Mouse (Mus musculus): ENCODE data around the gene Tle2. TPM values are rescaled to one million over a fixed set of nuclear protein-coding genes. Genes with fewer than 3 reads are reported as not detected.
A peak's percentile ranks its signal among the peaks of the same experiment; 100 is the strongest.

Tle2 gene
- polyA plus RNA-seq, 1 experiment from 2014 or later, result 15.1 TPM

DNA sequence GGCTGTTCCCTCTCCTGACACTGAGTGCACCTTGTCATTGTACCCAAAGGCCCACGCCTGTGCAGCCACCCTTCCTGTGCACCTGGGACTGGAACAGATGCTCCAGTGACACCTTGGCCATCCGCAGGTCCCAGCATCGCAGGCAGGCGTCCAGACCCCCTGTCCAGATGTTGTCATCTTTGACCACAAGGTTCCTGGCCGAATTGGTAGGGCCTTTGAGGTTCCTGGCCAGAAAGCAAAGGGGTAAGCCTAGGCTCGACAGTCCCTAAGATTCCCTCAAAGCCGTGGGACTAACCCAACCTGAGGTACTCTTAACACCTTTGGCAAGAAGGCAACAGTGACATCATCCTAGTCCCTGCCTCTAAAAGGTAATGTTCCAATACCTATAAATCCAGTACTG is 18.3 kb downstream of the Tle2 start:
- peaks cover 5% of the 10 kb centered on the region; the same call in 1 of the 2 replicates for H3K36me3 ChIP-seq (ENCODE audit: poor library complexity, severe bottlenecking)
- no peaks in the 10 kb centered on the region for H3K9me3 ChIP-seq (replicated peaks)
- H3K27me3 ChIP-seq, result peaks cover 88% of the 10 kb centered on the region
- H3K4me3 ChIP-seq, result no peak overlapping the region
- peaks cover 24% of the 10 kb centered on the region for H3K4me1 ChIP-seq
- no peak overlapping the region for H3K9ac ChIP-seq
- no peak overlapping the region for H3K4me2 ChIP-seq
- ATAC-seq, result no peak
- no peak overlapping the region for H3K27ac ChIP-seq
- WGBS, result 79% methylated on average over 7 of the region's 7 CpGs

DNA sequence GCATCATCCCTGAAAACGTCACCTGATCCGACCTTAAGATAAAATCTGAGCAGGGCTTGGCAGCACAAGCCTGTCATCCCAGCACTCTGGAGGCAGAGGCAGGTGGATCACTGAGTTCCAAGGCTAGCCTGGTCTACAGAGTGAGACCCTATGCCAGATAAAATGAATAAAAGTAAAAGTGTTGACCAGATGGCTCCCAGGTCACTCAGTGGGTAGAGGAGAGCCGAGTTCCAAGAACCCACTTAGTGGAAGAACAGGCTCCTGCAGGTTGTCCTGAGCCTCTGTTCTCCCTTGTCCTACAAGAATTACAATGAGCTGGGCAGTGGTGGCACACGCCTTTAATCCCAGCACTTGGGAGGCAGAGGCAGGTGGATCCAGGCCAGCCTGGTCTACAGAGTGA is 18.9 kb downstream of the Tle2 start:
- no peaks in the 10 kb centered on the region for H3K36me3 ChIP-seq (ENCODE audit: poor library complexity, severe bottlenecking)
- ATAC-seq, result no peak
- H3K27me3 ChIP-seq, result peaks cover 89% of the 10 kb centered on the region
- H3K9ac ChIP-seq, result no peak overlapping the region
- no peak overlapping the region for H3K4me3 ChIP-seq
- peaks cover 28% of the 10 kb centered on the region for H3K4me1 ChIP-seq
- H3K27ac ChIP-seq, result no peak overlapping the region
- H3K9me3 ChIP-seq (replicated peaks), result no peaks in the 10 kb centered on the region
- WGBS, result 70% methylated on average over 4 of the region's 4 CpGs
- no peak overlapping the region for H3K4me2 ChIP-seq

DNA sequence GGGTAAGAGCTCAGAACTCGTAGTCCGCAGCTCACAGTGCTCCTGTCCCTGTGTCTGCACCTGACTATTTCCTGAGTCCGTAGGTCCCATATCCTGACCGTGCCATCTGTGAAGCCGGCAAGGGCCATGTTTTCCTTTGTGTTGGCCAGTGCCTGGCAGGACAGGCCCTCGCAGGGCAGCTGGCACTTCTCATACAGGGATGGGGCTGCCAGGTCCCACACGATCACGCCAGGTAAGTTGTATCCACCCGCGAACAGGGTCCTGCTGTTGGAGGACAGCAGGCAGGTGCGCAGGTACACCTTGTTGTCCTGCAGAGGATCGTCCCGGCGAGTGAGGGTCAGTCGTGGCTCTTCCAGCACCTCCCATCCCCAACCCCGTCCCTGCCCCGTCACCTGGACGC is 19.6 kb downstream of the Tle2 start:
- Histone ChIP-seq H3K27ac (no peak overlapping the region), H3K4me3 (no peak overlapping the region), H3K36me3 (ENCODE audit: poor library complexity, severe bottlenecking) (no peaks in the 10 kb centered on the region), H3K4me1 (peaks cover 28% of the 10 kb centered on the region), H3K9me3 (replicated peaks) (no peaks in the 10 kb centered on the region), H3K9ac (no peak overlapping the region), H3K4me2 (no peak overlapping the region), H3K27me3 (peaks cover 90% of the 10 kb centered on the region)
- 79% methylated on average over 18 of the region's 18 CpGs for WGBS
- no peak for ATAC-seq

DNA sequence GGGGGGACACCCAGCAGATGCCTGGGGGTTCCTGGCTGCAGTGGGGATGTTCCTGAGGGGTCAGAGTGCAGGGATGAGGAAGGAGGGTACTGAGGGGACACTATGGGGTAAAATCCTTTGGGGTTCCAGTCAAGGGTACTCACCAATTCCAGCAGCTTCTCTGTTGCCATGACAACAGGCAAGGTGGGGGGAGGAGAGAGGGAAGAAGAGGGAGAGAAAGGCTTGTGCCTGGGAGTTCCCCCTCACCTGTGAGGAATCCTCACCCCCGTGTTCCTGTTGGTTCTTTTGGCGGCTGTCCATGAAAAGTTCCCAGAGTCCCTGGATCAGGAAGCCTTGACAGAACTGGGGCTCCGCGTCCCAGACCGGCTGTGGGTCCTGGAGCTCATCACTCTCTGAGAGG is 21.2 kb downstream of the Tle2 start:
- peaks cover 90% of the 10 kb centered on the region for H3K27me3 ChIP-seq
- peaks cover 31% of the 10 kb centered on the region for H3K4me1 ChIP-seq
- no peak for ATAC-seq
- H3K4me2 ChIP-seq, result no peak overlapping the region
- 37% methylated on average over 5 of the region's 5 CpGs for WGBS
- H3K9me3 ChIP-seq (replicated peaks), result no peaks in the 10 kb centered on the region
- no peaks in the 10 kb centered on the region for H3K36me3 ChIP-seq (ENCODE audit: poor library complexity, severe bottlenecking)
- H3K9ac ChIP-seq, result no peak overlapping the region
- H3K4me3 ChIP-seq, result no peak overlapping the region
- no peak overlapping the region for H3K27ac ChIP-seq

DNA sequence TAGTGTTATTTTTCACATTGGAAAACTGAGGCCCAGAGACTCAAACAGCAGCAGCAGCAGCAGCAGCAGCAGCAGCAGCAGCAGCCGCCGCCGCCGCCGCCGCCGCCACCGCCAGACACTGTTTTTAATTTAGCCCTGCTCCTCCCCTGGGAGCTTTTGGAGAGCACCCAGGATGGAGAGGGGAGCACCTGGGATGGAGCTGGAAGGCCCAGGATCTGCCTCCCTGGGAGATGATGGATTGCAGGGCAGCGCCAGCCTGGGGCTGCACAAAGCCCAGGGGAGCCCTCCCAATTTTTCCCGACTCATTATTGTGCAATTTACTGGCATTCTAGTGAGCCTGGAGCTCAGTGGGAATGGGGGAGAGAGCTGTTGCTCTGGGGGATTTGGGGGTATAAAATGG is 22.2 kb downstream of the Tle2 start:
- Histone ChIP-seq H3K9ac (no peak overlapping the region), H3K4me1 (peaks cover 40% of the 10 kb centered on the region), H3K27me3 (peaks cover 85% of the 10 kb centered on the region), H3K4me3 (no peak overlapping the region; the same call in 1 of the 2 replicates), H3K4me2 (peak overlapping the region; percentile 45), H3K9me3 (replicated peaks) (no peaks in the 10 kb centered on the region), H3K27ac (peak overlapping the region; percentile 48), H3K36me3 (ENCODE audit: poor library complexity, severe bottlenecking) (no peaks in the 10 kb centered on the region)
- ATAC-seq, result no peak
- whole genome bisulfite sequencing, result 0% methylated on average over 10 of the region's 10 CpGs

DNA sequence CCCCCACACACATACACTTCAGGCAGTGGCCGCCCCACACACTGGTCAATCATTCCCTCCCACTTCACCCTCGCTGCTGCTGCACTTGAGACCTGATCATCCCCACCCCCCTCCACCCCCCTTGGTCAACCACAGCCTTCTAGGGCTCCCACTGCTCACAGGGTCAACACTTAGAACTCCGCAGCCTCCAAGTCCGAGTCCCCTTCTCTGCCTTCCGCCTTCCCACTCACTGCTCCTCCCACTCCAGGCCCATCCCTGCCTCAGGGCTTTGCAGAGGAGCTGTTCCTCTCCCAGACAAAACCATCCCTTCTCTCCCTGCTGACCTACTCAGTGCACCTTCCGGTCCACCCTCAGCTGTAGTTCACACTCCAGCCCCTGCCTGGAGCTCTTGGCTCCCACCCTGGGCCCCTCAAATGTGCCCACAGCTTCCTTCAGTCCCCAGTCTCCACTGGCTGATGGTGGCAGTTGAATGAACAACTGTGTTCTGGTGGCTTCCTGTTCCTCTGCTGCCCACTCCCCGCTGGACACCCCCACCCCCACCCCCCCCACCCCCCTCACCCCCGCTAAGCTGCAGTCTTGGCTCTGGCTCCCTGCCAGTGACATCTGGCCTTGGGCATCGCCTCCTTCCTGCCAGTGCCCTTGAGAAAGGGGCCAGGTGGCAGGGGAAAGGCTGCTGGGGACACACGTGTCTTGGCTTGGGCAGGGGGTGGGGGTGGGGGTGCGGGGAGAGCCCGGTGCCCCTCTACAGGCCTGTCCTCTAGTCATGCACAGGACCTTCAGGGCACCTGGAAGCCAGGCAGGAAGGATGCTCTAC is 23.0 kb downstream of the Tle2 start:
- ATAC-seq, result no peak

DNA sequence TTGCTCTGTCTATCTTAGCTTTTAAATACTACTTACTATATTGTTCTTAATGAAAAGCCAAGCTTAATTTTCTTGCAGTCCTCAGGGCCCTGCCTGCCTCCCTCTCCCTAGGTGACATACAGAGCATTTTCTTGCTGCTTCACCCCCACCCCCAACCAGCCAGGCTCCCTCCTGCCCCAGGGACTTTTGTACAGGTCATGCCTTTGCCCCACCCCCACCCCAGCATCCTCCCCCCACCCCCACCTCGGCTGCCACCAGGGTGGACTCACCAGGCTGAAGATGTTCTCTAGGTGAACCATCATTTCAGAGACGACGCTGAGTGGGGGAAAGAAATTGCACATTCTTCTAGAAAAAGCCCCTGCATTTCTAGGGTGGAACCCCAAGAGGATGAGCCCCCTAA is 24.0 kb downstream of the Tle2 start:
- Histone ChIP-seq H3K4me3 (no peak overlapping the region), H3K27me3 (peaks cover 76% of the 10 kb centered on the region), H3K4me1 (peaks cover 47% of the 10 kb centered on the region), H3K9ac (no peak overlapping the region), H3K4me2 (no peak overlapping the region), H3K36me3 (ENCODE audit: poor library complexity, severe bottlenecking) (no peaks in the 10 kb centered on the region), H3K27ac (no peak overlapping the region), H3K9me3 (replicated peaks) (no peaks in the 10 kb centered on the region)
- 52% methylated on average over 3 of the region's 3 CpGs for WGBS
- ATAC-seq, result no peak

More for the DNA sequence above, 23.0 kb downstream of the Tle2 start:
- Histone ChIP-seq H3K4me2 (peak overlapping the region; percentile 45), H3K27ac (peak overlapping the region; percentile 48; the same call in 1 of the 2 replicates), H3K27me3 (peaks cover 85% of the 10 kb centered on the region), H3K4me3 (no peak overlapping the region), H3K9me3 (replicated peaks) (no peaks in the 10 kb centered on the region), H3K36me3 (ENCODE audit: poor library complexity, severe bottlenecking) (no peaks in the 10 kb centered on the region), H3K4me1 (peaks cover 43% of the 10 kb centered on the region), H3K9ac (no peak overlapping the region)
- 2% methylated on average over 11 of the region's 12 CpGs for WGBS

DNA sequence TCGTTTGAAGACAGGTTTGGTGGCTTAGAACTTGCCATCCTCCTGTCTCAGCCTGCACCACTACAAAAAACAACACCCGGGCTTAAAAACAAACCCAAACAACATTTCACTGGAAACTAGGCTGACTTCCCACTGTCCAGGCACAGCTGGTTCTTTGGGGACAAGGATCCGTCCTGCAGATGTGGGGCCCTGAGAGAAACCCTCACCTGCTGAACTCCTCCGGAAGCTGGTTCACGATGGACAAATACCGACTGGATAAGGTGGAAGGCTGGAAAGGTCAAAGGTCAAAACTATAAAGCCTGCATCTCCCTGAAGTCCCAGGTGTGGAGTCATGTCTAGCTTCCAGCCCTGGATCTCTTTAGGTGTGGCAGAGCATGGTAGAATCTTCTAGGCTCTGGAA is 24.5 kb downstream of the Tle2 start:
- H3K27me3 ChIP-seq, result peaks cover 72% of the 10 kb centered on the region
- H3K9ac ChIP-seq, result no peak overlapping the region
- H3K27ac ChIP-seq, result no peak overlapping the region
- H3K4me1 ChIP-seq, result peaks cover 47% of the 10 kb centered on the region
- H3K36me3 ChIP-seq (ENCODE audit: poor library complexity, severe bottlenecking), result no peaks in the 10 kb centered on the region
- no peak for ATAC-seq
- H3K4me2 ChIP-seq, result no peak overlapping the region
- no peak overlapping the region for H3K4me3 ChIP-seq
- H3K9me3 ChIP-seq (replicated peaks), result no peaks in the 10 kb centered on the region
- 61% methylated on average over 6 of the region's 6 CpGs for WGBS

DNA sequence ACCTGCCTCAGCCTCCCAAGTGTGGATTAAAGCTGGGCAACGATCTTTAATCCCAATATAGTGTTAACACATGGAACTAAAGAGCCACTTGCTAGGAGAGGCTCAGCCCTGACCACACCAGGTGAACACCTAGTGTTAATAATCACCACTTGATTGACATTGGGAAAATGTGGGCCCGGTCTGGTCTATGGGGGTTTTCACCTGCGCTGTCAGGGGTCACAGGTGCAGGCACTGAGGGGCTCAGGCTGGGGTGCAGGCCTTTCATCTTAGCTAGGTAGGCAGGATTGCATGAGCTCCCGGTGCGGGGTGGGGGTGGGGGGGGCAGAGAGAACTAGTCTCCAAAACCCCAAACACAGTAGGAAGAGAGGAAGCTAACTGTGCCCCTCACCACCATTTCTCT is 25.3 kb downstream of the Tle2 start:
- H3K27me3 ChIP-seq, result peaks cover 64% of the 10 kb centered on the region
- 80% methylated on average over 5 of the region's 5 CpGs for WGBS
- H3K4me3 ChIP-seq, result no peak overlapping the region
- H3K9me3 ChIP-seq (replicated peaks), result no peaks in the 10 kb centered on the region
- no peaks in the 10 kb centered on the region for H3K36me3 ChIP-seq (ENCODE audit: poor library complexity, severe bottlenecking)
- ATAC-seq, result no peak
- peaks cover 48% of the 10 kb centered on the region for H3K4me1 ChIP-seq
- no peak overlapping the region for H3K4me2 ChIP-seq
- no peak overlapping the region for H3K9ac ChIP-seq
- H3K27ac ChIP-seq, result no peak overlapping the region

DNA sequence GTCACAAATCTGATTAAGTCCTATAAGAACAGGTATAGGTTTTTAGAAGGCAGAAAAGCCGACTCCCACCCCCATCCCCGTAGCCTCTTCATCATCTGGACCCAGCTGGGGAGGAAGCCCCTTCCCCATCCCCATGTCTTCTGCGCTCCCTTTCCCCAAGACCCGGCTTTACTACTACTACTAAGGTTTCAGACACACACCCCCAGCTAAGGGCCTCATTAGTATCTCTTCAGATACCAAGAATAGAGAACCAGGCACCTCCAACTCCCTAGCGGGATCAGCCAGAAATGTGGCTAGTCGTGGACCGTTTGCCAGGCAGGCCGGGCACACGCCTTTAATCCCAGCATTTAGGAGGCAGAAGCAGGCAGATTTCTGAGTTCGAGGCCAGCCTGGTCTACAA is 25.7 kb downstream of the Tle2 start:
- Histone ChIP-seq H3K27me3 (peaks cover 59% of the 10 kb centered on the region), H3K4me3 (no peak overlapping the region), H3K4me2 (no peak overlapping the region), H3K9ac (no peak overlapping the region), H3K9me3 (replicated peaks) (no peaks in the 10 kb centered on the region), H3K36me3 (ENCODE audit: poor library complexity, severe bottlenecking) (no peaks in the 10 kb centered on the region), H3K27ac (no peak overlapping the region), H3K4me1 (peaks cover 52% of the 10 kb centered on the region)
- ATAC-seq, result no peak
- whole genome bisulfite sequencing, result 50% methylated on average over 10 of the region's 10 CpGs

DNA sequence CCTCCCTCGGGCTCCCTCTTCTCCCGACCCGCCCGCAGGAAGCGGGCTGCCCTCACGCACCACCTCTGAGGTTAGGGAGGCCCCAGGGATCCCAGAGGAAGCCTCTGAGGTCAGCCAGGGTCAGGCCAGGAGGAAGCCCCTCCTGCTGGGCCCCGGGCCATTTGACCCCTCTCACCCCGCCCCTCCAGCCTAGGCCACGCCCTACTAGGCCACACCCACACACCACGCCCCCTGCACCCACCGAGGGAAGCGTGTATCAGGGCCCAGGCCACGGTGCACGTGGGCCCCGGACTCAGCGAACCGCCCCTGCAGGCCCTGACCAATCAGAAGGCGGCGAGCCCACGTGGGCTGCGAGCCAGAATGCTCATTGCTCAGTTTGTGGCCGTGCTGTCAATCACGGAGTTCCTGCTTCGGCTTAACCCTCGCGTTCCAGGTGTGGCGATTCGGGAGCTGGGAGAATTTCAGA is 26.4 kb downstream of the Tle2 start, which contains the start of gene Tle6:
Gene Tle6, minus strand, starts transcription at position 336 of the 466 bp plus-strand sequence.
- peaks cover 53% of the 10 kb centered on the region for H3K4me1 ChIP-seq
- peaks cover 53% of the 10 kb centered on the region for H3K27me3 ChIP-seq
- peak; percentile 85 for ATAC-seq
- H3K27ac ChIP-seq, result no peak within 1 kb of the TSS
- H3K36me3 ChIP-seq (ENCODE audit: poor library complexity, severe bottlenecking), result no peaks in the 10 kb centered on the region
- peak within 1 kb of the TSS; percentile 12 for H3K4me3 ChIP-seq
- no peaks in the 10 kb centered on the region for H3K9me3 ChIP-seq (replicated peaks)
- H3K9ac ChIP-seq, result no peak within 1 kb of the TSS
- peak within 1 kb of the TSS; percentile 51 for H3K4me2 ChIP-seq
- under 1% methylated on average over 26 of the region's 28 CpGs for WGBS

DNA sequence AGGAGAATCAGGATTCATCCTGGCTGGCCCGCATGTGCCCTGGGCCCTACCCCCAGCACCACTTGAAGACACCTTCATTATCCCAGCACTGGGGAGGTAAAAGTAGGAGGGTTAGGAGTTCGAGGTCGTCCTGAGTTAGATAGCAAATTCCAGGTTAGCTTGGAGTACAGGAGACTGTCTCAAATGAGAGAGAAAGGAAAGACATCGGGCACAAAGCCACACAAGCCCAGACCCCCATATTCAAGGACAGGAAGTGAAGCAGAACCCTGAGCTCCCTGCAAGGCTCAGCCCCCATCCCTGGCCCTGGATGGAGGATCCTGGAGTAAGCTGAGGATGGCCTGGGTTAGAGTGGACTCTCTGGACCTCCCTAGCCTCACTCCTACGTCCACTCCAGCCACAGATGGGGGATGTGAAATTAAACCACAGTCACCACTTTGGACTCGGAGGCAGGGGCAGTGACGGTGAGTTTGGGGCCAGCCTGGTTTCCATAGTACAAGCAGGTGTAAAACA is 27.1 kb downstream of the Tle2 start:
- Histone ChIP-seq H3K27me3 (peaks cover 46% of the 10 kb centered on the region), H3K36me3 (ENCODE audit: poor library complexity, severe bottlenecking) (no peaks in the 10 kb centered on the region), H3K9me3 (replicated peaks) (no peaks in the 10 kb centered on the region), H3K4me2 (peak overlapping the region; percentile 51), H3K4me1 (peaks cover 48% of the 10 kb centered on the region), H3K9ac (no peak overlapping the region), H3K27ac (no peak overlapping the region), H3K4me3 (0 out of 2 replicates have a peak overlapping the region, but pooled peaks have one; percentile 7)
- ATAC-seq, result no peak
- 14% methylated on average over 7 of the region's 7 CpGs for WGBS

Data from forebrain, embryonic 13.5 days (tissue).